In the genomic region with DNA sequence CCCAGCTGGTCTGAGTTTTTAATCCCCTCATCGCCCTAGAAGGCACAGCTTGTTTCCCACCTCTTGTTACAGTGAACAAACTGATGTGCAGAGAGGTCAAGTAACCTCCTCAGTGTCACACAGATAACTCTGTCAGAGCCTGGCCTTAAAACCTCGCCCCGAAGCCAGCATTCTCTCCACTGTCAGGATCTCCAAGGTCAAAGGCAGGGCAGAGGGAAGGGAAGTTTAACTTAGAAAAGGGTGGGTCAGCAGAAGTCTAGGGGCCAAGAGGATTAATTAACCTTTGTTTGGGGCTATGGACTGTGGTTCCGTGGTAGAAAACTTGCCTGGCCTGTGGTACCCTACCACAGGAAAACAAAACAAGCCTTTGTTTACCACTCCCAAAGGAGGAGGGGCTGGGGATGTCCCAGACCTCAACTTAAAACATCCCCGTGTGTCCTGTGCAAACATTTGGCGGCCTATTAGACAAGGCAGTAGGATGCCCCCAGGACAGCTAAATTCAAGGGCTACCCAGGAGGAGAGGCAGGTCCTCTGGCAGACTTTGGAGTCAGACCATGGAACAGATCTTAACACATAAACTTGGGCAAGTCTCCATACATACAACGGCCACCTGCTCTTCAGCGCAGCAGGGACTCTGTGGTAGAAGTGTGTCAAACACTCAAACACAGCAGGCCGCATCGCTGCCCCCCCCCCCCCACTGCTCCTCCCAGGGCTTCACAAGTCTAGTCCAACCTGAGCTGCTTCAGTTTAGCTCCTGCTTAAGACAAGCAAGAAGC, we compare ENCODE assay signal across 11 mouse cellular contexts. TPM values are rescaled to one million over a fixed set of nuclear protein-coding genes. Genes with fewer than 3 reads are reported as not detected.
DNase-seq lines count a peak whose midpoint lies in the region; ATAC-seq lines count a peak whose summit lies in the region.
"Had no signal": no experiment of that assay in that cellular context is flagged by ENCODE, and none has a peak within 500 bp of the region (broad histone marks: within the 10 kb centered on the region; RNA-seq: fewer than 3 reads in every experiment).

No protein-coding gene starts in this region.

- 41% methylated on average over 8 of the region's 10 CpGs for WGBS in midbrain, embryonic 12.5 days
- 45% methylated on average over 10 of the region's 10 CpGs for WGBS in midbrain, embryonic 14.5 days

- peaks cover 15% of the 10 kb centered on the region; the same call in 1 of the 2 replicates for H3K36me3 ChIP-seq in midbrain, embryonic 12.5 days
- H3K36me3 ChIP-seq in midbrain, embryonic 14.5 days (ENCODE audit: control insufficient read depth, insufficient read depth, low read length) = no peaks in the 10 kb centered on the region

- no peak overlapping the region for H3K4me2 ChIP-seq in midbrain, embryonic 12.5 days (replicated peaks)
- no peak overlapping the region for H3K4me2 ChIP-seq in midbrain, embryonic 14.5 days (ENCODE audit: low read length)
- H3K4me2 ChIP-seq: lung, embryonic 14.5 days had no signal

- no peaks in the 10 kb centered on the region for H3K27me3 ChIP-seq in midbrain, embryonic 12.5 days
- no peaks in the 10 kb centered on the region for H3K27me3 ChIP-seq in midbrain, embryonic 14.5 days (ENCODE audit: control insufficient read depth, insufficient read depth, low read length)
- H3K27me3 ChIP-seq: CH12.LX had no signal

- no peak overlapping the region for H3K4me3 ChIP-seq in midbrain, embryonic 12.5 days
- H3K4me3 ChIP-seq in midbrain, embryonic 14.5 days (replicated peaks; ENCODE audit: low read depth, low read length) = no peak overlapping the region

- H3K9ac ChIP-seq in midbrain, embryonic 12.5 days (replicated peaks) = no peak overlapping the region
- H3K9ac ChIP-seq in midbrain, embryonic 14.5 days (replicated peaks; ENCODE audit: low read length) = no peak overlapping the region
- H3K9ac ChIP-seq: lung, embryonic 14.5 days had no signal

- H3K9me3 ChIP-seq in midbrain, embryonic 12.5 days = no peaks in the 10 kb centered on the region
- H3K9me3 ChIP-seq in midbrain, embryonic 14.5 days (ENCODE audit: control insufficient read depth, low read length) = no peaks in the 10 kb centered on the region
- H3K9me3 ChIP-seq: embryonic facial prominence, embryonic 10.5 days had no signal

- no peak for ATAC-seq in midbrain, embryonic 12.5 days (ENCODE audit: low FRiP score, low read depth)
- ATAC-seq in midbrain, embryonic 14.5 days (ENCODE audit: low FRiP score, low TSS enrichment) = no peak

- peaks cover 39% of the 10 kb centered on the region for H3K4me1 ChIP-seq in midbrain, embryonic 12.5 days
- peaks cover 15% of the 10 kb centered on the region for H3K4me1 ChIP-seq in midbrain, embryonic 14.5 days (ENCODE audit: control insufficient read depth, insufficient read depth, low read length)

- DNase-seq in heart, adult 11 months = peak; percentile 95
- no peak for DNase-seq in heart, postnatal 14 days
- no peak for DNase-seq in midbrain, embryonic 14.5 days
- DNase-seq in kidney, postnatal 10 days = peak; percentile 34
- DNase-seq in thymus, postnatal 25 days = peak; percentile 66
- no peak for DNase-seq in spleen, adult 18-20 months
- no peak for DNase-seq in gastrocnemius, postnatal 4 days (ENCODE audit: low spot score in 2 of 2)
- DNase-seq: lung, embryonic 14.5 days had no signal

- peak overlapping the region; percentile 1; the same call in 1 of the 2 replicates for H3K27ac ChIP-seq in midbrain, embryonic 12.5 days (replicated peaks)
- H3K27ac ChIP-seq in midbrain, embryonic 14.5 days (replicated peaks; ENCODE audit: low read depth, low read length) = no peak overlapping the region

- intact Hi-C loops in heart, postnatal 14 days (cut with DNase I) = no loop called here

RNA-seq across cellular contexts. Expression of a gene that starts 2.5 kb away (rescaled TPM):
- 10 to 100 TPM; 36.4 to 38.5 TPM for total RNA-seq in heart, postnatal 14 days (2021)
- 11.2 and 11.9 TPM in 2 replicates for polyA plus RNA-seq in midbrain, embryonic 12.5 days (2016; fragmentation: Nextera tagmentation; extraction: Ambion mirVana)
- 3.7 and 6.3 TPM in 2 replicates for polyA plus RNA-seq in midbrain, embryonic 14.5 days (2014; fragmentation: Nextera tagmentation; extraction: Ambion mirVana)
- 10 to 100 TPM; 20.5 to 22.7 TPM for total RNA-seq in gastrocnemius, postnatal 4 days (2021)

RNA-seq across cellular contexts. Expression of a gene that starts 44.9 kb away (rescaled TPM):
- total RNA-seq in heart, postnatal 14 days (2021) = 10 to 100 TPM; 11.5 to 12.5 TPM
- polyA plus RNA-seq in midbrain, embryonic 12.5 days (2016; fragmentation: Nextera tagmentation; extraction: Ambion mirVana) = 94.7 and 95.2 TPM in 2 replicates
- polyA plus RNA-seq in midbrain, embryonic 14.5 days (2014; fragmentation: Nextera tagmentation; extraction: Ambion mirVana) = 122 and 133 TPM in 2 replicates
- 10 to 100 TPM; 19.0 to 20.4 TPM for total RNA-seq in gastrocnemius, postnatal 4 days (2021)

RNA-seq across cellular contexts. Expression of a gene that starts 45.2 kb away (rescaled TPM):
- total RNA-seq in heart, postnatal 14 days (2021) = under 1 TPM; 0.05 to 0.07 TPM
- 16.7 and 16.8 TPM in 2 replicates for polyA plus RNA-seq in midbrain, embryonic 12.5 days (2016; fragmentation: Nextera tagmentation; extraction: Ambion mirVana)
- polyA plus RNA-seq in midbrain, embryonic 14.5 days (2014; fragmentation: Nextera tagmentation; extraction: Ambion mirVana) = 21.8 and 24.7 TPM in 2 replicates
- total RNA-seq in gastrocnemius, postnatal 4 days (2021) = under 1 TPM; 0.39 to 0.44 TPM
- polyA plus RNA-seq: lung, embryonic 14.5 days had no signal

RNA-seq across cellular contexts. Expression of a gene that starts 46.4 kb away (rescaled TPM):
- 10 to 100 TPM; 13.1 to 14.7 TPM for total RNA-seq in heart, postnatal 14 days (2021)
- polyA plus RNA-seq in midbrain, embryonic 12.5 days (2016; fragmentation: Nextera tagmentation; extraction: Ambion mirVana) = 44.5 and 44.8 TPM in 2 replicates
- polyA plus RNA-seq in midbrain, embryonic 14.5 days (2014; fragmentation: Nextera tagmentation; extraction: Ambion mirVana) = 16.9 and 25.4 TPM in 2 replicates
- total RNA-seq in gastrocnemius, postnatal 4 days (2021) = 10 to 100 TPM; 30.2 to 32.2 TPM

RNA-seq across cellular contexts. Expression of a gene that starts 46.7 kb away (rescaled TPM):
- total RNA-seq in heart, postnatal 14 days (2021) = 10 to 100 TPM in 1 of 2 experiments, 1 to 10 TPM in 1; 9.5 to 11.0 TPM
- 26.9 and 29.7 TPM in 2 replicates for polyA plus RNA-seq in midbrain, embryonic 12.5 days (2016; fragmentation: Nextera tagmentation; extraction: Ambion mirVana)
- 26.4 and 26.9 TPM in 2 replicates for polyA plus RNA-seq in midbrain, embryonic 14.5 days (2014; fragmentation: Nextera tagmentation; extraction: Ambion mirVana)
- 10 to 100 TPM; 13.6 to 14.4 TPM for total RNA-seq in gastrocnemius, postnatal 4 days (2021)

Comparison
In these comparisons a context has a peak if more than half of its experiments do, and no peak if none do; other contexts are left out.
1. DNase-seq: peak in heart, adult 11 months (single experiment), kidney, postnatal 10 days (single experiment) and thymus, postnatal 25 days (single experiment); none in heart, postnatal 14 days (0 of 2), midbrain, embryonic 14.5 days (single experiment), spleen, adult 18-20 months (0 of 2) and gastrocnemius, postnatal 4 days (0 of 2).